Mouse (Mus musculus) kidney, embryonic 14.5 days (tissue): ENCODE measurements around the gene Tub. TPM values are rescaled to one million over a fixed set of nuclear protein-coding genes. Genes with fewer than 3 reads are reported as not detected.
A peak's percentile ranks its signal among the peaks of the same experiment; 100 is the strongest.

Source experiments
- ATAC-seq: fragments of 200-750 bp; cut with Nextera tagmentation; 2 replicates; pipeline ENCODE4 v1.8.0; 2017; ENCODE audit warnings: moderate number of reproducible peaks, mild to moderate bottlenecking, moderate TSS enrichment, moderate library complexity; ENCODE audit not compliant: low FRiP score, low TSS enrichment
- H3K27ac ChIP-seq: fragments of 300-500 bp; sonication (generic); 2 replicates; pipeline ENCODE4 v1.5.1; 2014; ENCODE audit warnings: low read depth, mild to moderate bottlenecking, low read length, moderate library complexity, mixed read lengths
- H3K27me3 ChIP-seq: fragments of 300-500 bp; sonication (generic); 2 replicates; pipeline ENCODE4 v1.6.1; 2014; ENCODE audit warnings: mild to moderate bottlenecking, low read length; ENCODE audit not compliant: control insufficient read depth, insufficient read depth
- H3K36me3 ChIP-seq: fragments of 300-500 bp; sonication (generic); 2 replicates; pipeline ENCODE4 v1.6.1; 2014; ENCODE audit warnings: low read length, mixed read lengths; ENCODE audit not compliant: control insufficient read depth, insufficient read depth
- H3K4me1 ChIP-seq: fragments of 300-500 bp; sonication (generic); 2 replicates; pipeline ENCODE4 v1.6.1; 2014; ENCODE audit warnings: low read length, mixed read lengths; ENCODE audit not compliant: control insufficient read depth, insufficient read depth
- H3K4me2 ChIP-seq: fragments of 300-500 bp; sonication (generic); replicated peaks from 2 replicates; pipeline ENCODE4 v1.6.1; 2014; ENCODE audit warnings: low read depth, mild to moderate bottlenecking, low read length
- H3K4me3 ChIP-seq: fragments of 300-500 bp; sonication (generic); 2 replicates; pipeline ENCODE4 v1.5.1; 2014; ENCODE audit warnings: mild to moderate bottlenecking, low read length
- H3K9ac ChIP-seq: fragments of 300-500 bp; sonication (generic); 2 replicates; pipeline ENCODE4 v1.6.1; 2014; ENCODE audit warnings: low read depth, mild to moderate bottlenecking, low read length, moderate library complexity
- H3K9me3 ChIP-seq: fragments of 300-500 bp; sonication (generic); 2 replicates; pipeline ENCODE4 v1.6.1; 2016; ENCODE audit warnings: low read length; ENCODE audit not compliant: control insufficient read depth
- WGBS: fragments of 180-500 bp; shearing (Covaris S2); extraction: QIAGEN DNeasy Blood & Tissue Kit; methylation state at CpG from one replicate; pipeline ENCODE4 v1.1.7; 2014; 5-methylcytosine and 5-hydroxymethylcytosine counted together
- polyA plus RNA-seq: library from polyadenylated mRNA; unstranded; fragments of >200 nt; fragmentation: Nextera tagmentation; extraction: Ambion mirVana; gene quantifications from 2 replicates; pipeline ENCODE4 v1.2.1, GENCODE M21; 2014

The Tub gene
- 0.49 and 0.81 TPM in 2 replicates for polyA plus RNA-seq

DNA sequence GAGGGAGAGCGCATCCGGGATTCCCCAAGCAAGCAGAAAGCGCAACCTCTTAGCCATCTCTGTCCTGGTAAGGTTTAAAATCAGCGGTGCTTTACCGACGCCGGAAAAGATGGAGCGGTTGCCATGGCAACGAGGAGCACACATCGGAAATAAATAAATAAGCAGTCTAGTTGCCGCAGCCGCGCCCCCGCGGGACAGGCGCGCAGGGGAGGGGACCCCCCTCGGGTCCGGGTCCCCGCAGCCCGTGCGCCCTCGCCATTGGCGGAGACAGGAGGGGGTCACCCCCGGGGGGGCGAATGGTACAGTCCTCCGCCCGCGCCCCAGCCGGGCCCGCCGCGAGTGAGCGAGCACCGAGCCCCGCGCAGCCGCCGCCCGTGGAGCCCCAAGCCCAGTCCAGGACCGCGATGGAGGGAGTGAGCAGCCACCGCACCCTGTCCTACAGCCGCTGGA, at the start of gene Tub:
Tub (plus strand) TSS at position 27 of the 450 bp plus-strand sequence.
- peak within 1 kb of the TSS; percentile 49 for H3K4me3 ChIP-seq
- 0 out of 2 replicates have a peak, but pooled peaks cover 6% of the 10 kb centered on the region for H3K4me1 ChIP-seq
- no peak within 1 kb of the TSS for H3K27ac ChIP-seq
- H3K4me2 ChIP-seq = peak within 1 kb of the TSS; percentile 92
- H3K27me3 ChIP-seq = peaks cover 33% of the 10 kb centered on the region
- H3K9ac ChIP-seq = peak within 1 kb of the TSS; percentile 28; the same call in 1 of the 2 replicates
- H3K36me3 ChIP-seq = peaks cover 4% of the 10 kb centered on the region; the same call in 1 of the 2 replicates
- no peaks in the 10 kb centered on the region for H3K9me3 ChIP-seq
- under 1% methylated on average over 39 of the region's 44 CpGs for WGBS
- ATAC-seq = peak; percentile 75

GRCm38 (mm10) chr7:108903969-108904368, 46.2 kb upstream of the Tub start:
- Histone ChIP-seq H3K9me3 (no peaks in the 10 kb centered on the region), H3K4me2 (no peak overlapping the region), H3K9ac (no peak overlapping the region), H3K27me3 (no peaks in the 10 kb centered on the region), H3K27ac (no peak overlapping the region), H3K4me1 (no peaks in the 10 kb centered on the region), H3K4me3 (no peak overlapping the region), H3K36me3 (no peaks in the 10 kb centered on the region)
- 81% methylated on average over 2 of the region's 2 CpGs for WGBS
- no peak for ATAC-seq

DNA sequence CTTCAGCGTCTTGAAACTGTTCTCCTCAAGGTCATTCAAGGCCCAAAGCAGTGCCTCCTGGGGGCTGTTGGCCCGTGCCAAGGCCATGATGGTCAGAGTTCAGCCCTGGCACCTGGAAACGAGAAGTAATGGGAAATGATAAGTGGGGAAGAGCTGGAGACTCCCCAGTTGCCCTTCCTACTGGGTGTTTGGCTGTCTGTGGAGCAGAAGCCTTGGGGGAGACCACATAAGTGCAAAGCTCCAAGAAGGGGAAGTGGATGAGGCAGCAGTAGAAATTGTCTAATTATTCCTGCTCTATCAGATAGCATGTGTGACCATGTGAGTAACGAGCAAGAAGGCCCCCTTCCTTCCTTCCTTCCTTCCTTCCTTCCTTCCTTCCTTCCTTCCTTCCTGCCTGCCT, 23.1 kb upstream of the Tub start:
- Histone ChIP-seq H3K27me3 (no peaks in the 10 kb centered on the region), H3K36me3 (no peaks in the 10 kb centered on the region), H3K9ac (no peak overlapping the region), H3K4me2 (no peak overlapping the region), H3K4me3 (no peak overlapping the region), H3K27ac (no peak overlapping the region), H3K4me1 (no peaks in the 10 kb centered on the region), H3K9me3 (no peaks in the 10 kb centered on the region)
- WGBS = 81% methylated on average over 4 of the region's 4 CpGs
- ATAC-seq = no peak

- ATAC-seq = no peak
- WGBS = 73% methylated on average over 11 of the region's 11 CpGs
- no peak overlapping the region for H3K27ac ChIP-seq
- H3K4me3 ChIP-seq = no peak overlapping the region
- H3K36me3 ChIP-seq = no peaks in the 10 kb centered on the region
- H3K4me1 ChIP-seq = no peaks in the 10 kb centered on the region
- no peak overlapping the region for H3K9ac ChIP-seq
- H3K4me2 ChIP-seq = no peak overlapping the region
- H3K9me3 ChIP-seq = no peaks in the 10 kb centered on the region
- H3K27me3 ChIP-seq = no peaks in the 10 kb centered on the region
These were observed 21.6 kb upstream of the Tub start for GRCm38 (mm10) chr7:108928280-108929188.

- ATAC-seq = no peak
- H3K4me3 ChIP-seq = no peak within 1 kb of the TSS
- no peaks in the 10 kb centered on the region for H3K4me1 ChIP-seq
- WGBS = 74% methylated on average over 6 of the region's 6 CpGs
- no peak within 1 kb of the TSS for H3K9ac ChIP-seq
- no peak within 1 kb of the TSS for H3K4me2 ChIP-seq
- no peak within 1 kb of the TSS for H3K27ac ChIP-seq
- no peaks in the 10 kb centered on the region for H3K9me3 ChIP-seq
- H3K27me3 ChIP-seq = no peaks in the 10 kb centered on the region
- H3K36me3 ChIP-seq = no peaks in the 10 kb centered on the region
These were observed 20.3 kb upstream of the Tub start, which contains the start of gene Nlrp10 for GRCm38 (mm10) chr7:108929726-108930393. Gene Nlrp10, minus strand, starts transcription at chr7:108930178.

GRCm38 (mm10) chr7:108933794-108934731, 16.1 kb upstream of the Tub start, which contains the start of gene Eif3f:
Gene Eif3f, plus strand, starts transcription at chr7:108934417.
- peak; percentile 97 for ATAC-seq
- Histone ChIP-seq H3K27me3 (no peaks in the 10 kb centered on the region), H3K27ac (peak within 1 kb of the TSS; percentile 59; the same call in 1 of the 2 replicates), H3K36me3 (peaks cover 20% of the 10 kb centered on the region), H3K4me1 (peaks cover 16% of the 10 kb centered on the region), H3K4me3 (peak within 1 kb of the TSS; percentile 88), H3K4me2 (peak within 1 kb of the TSS; percentile 82), H3K9me3 (no peaks in the 10 kb centered on the region), H3K9ac (peak within 1 kb of the TSS; percentile 96)
- WGBS = 2% methylated on average over 50 of the region's 50 CpGs

DNA sequence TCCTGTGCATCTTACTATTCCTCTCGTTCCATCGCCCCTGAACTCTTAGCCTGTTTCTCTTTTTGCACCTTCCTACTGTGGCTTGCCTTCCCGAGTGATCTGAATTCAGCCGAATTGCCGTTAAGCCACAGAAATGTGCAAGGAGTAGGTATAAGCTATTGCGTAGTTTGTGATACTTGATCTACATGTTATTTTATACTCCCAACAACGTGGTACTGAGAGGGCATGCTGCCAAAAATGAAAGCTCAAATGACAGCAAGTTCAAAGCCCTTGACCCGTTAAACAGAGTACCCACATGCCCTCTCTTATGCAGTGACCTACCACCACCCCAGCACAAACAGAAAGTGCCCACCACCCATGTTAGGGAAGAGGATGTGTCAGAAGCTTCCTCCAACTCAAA, 15.3 kb upstream of the Tub start:
- WGBS = 2% methylated on average over 8 of the region's 8 CpGs
- Histone ChIP-seq H3K9me3 (no peaks in the 10 kb centered on the region), H3K4me2 (peak overlapping the region; percentile 82), H3K9ac (peak overlapping the region; percentile 96), H3K27ac (peak overlapping the region; percentile 59; the same call in 1 of the 2 replicates), H3K36me3 (peaks cover 28% of the 10 kb centered on the region), H3K4me1 (peaks cover 16% of the 10 kb centered on the region), H3K4me3 (peak overlapping the region; percentile 88), H3K27me3 (no peaks in the 10 kb centered on the region)
- ATAC-seq = peak; percentile 6; the same call in 1 of the 2 replicates

GRCm38 (mm10) chr7:108935411-108935810, 14.7 kb upstream of the Tub start:
- WGBS = 78% methylated on average over 7 of the region's 7 CpGs
- peaks cover 16% of the 10 kb centered on the region for H3K4me1 ChIP-seq
- H3K27me3 ChIP-seq = no peaks in the 10 kb centered on the region

More at GRCm38 (mm10) chr7:108935411-108935810, 14.7 kb upstream of the Tub start:
- Histone ChIP-seq H3K4me2 (peak overlapping the region; percentile 82), H3K36me3 (peaks cover 33% of the 10 kb centered on the region), H3K9ac (peak overlapping the region; percentile 96; the same call in 1 of the 2 replicates), H3K27ac (no peak overlapping the region), H3K9me3 (no peaks in the 10 kb centered on the region), H3K4me3 (peak overlapping the region; percentile 88)
- ATAC-seq = no peak
